Mouse (Mus musculus) heart, adult 2 months (tissue): ENCODE data around the gene Rtl1.

Experiments used
- CTCF ChIP-seq: fragments of 200-600 bp; IDR thresholded peaks from 2 replicates; pipeline ENCODE4 v1.8.1; 2022; ENCODE audit warnings: antibody characterized with exemption, mild to moderate bottlenecking, moderate library complexity
- EP300 ChIP-seq: fragments of 200-500 bp; IDR thresholded peaks from 2 replicates; pipeline ENCODE4 v1.6.1; 2011; ENCODE audit warnings: low read depth, low read length, control low read depth; ENCODE audit not compliant: insufficient read depth

DNA sequence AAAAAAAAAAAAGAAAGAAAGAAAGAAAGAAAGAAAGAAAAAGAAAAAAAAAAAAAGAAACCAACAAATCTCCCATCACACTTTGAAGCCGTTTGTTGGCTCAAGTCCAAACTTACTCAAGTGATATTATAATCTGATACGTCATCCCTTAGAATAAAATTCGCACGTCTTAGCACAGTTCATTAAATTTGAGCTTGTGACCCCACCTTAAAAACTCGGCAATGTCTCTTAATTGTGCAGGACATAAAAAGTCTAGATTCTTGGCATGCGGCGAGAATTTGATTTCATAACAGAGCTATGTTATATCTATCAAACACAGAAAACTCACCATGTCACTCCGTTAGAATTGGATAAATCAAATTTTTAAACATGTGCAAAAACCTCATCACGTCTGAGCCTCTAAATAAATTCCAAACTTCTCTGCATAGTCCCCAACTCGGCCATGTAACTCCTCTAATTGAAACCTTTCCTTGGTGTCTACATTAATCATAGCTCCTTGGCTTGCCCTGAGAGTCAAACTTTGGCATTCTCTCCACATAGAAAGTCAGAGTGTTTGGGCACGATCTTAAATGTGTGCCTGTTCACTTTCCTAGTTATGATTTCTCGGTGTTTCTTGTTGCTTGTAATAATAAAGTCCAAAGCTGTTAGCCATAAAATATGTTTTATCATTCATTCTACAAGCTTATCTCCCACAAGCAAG, 1.4 kb downstream of the Rtl1 start:
- TF ChIP-seq CTCF (no peak), EP300 (no peak)
